Mouse (Mus musculus): ENCODE measurements around the gene Zfp366.

GRCm38 (mm10) chr13:99282961-99283360, 98.3 kb downstream of the Zfp366 start:
- TF ChIP-seq E2F4 (IDR thresholded peaks at IDR 0.05; ENCODE audit: insufficient read depth) (no peak), MAX (IDR thresholded peaks at IDR 0.05; ENCODE audit: low read depth) (no peak), POLR2A (IDR thresholded peaks at IDR 0.05; ENCODE audit: insufficient read length, low read depth) (no peak), TCF12 (IDR thresholded peaks at IDR 0.05; ENCODE audit: insufficient read depth, poor library complexity, severe bottlenecking) (no peak), POLR2AphosphoS2 (IDR thresholded peaks at IDR 0.05; ENCODE audit: insufficient read length, low read depth) (no peak), MYOG (IDR thresholded peaks at IDR 0.05; ENCODE audit: control insufficient read depth in 1 of 3, insufficient read depth in 1 of 3, insufficient read length in 2 of 3, low read depth in 2 of 3) (peak in 1 of 3 experiments; percentile 35), REST (IDR thresholded peaks at IDR 0.05; ENCODE audit: insufficient read depth, insufficient read length) (no peak), TCF3 (IDR thresholded peaks at IDR 0.05; ENCODE audit: insufficient read length, low read depth) (no peak), USF1 (IDR thresholded peaks at IDR 0.05; ENCODE audit: low read depth) (no peak), CEBPB (IDR thresholded peaks at IDR 0.05; ENCODE audit: insufficient read depth, poor library complexity, severe bottlenecking) (no peak), MYOD1 (IDR thresholded peaks at IDR 0.05; ENCODE audit: control insufficient read depth in 1 of 3, insufficient read length in 2 of 3, low read depth in 2 of 3) (peak in 1 of 3 experiments; percentile 51), SRF (IDR thresholded peaks at IDR 0.05; ENCODE audit: control insufficient read depth, insufficient read length, low read depth) (no peak)
